Mouse (Mus musculus): Measurements from ENCODE around the gene Olfr545.

- no peak for TF ChIP-seq TBP (conservative IDR thresholded peaks at IDR 0.05; ENCODE audit: low read depth, low read length)
- no peak for TF ChIP-seq POLR2AphosphoS2 (IDR thresholded peaks at IDR 0.05; ENCODE audit: low read depth, low read length)
- TF ChIP-seq MXI1 (IDR thresholded peaks at IDR 0.05; ENCODE audit: low read depth, low read length), result no peak
- no peak for TF ChIP-seq ZNF384 (IDR thresholded peaks at IDR 0.05; ENCODE audit: low read depth, low read length)
- TF ChIP-seq MAFK (IDR thresholded peaks at IDR 0.05; ENCODE audit: insufficient replicate concordance, low read length), result no peak
- no peak for TF ChIP-seq CTCF (conservative IDR thresholded peaks at IDR 0.05 in 1 of 2, IDR thresholded peaks at IDR 0.05 in 1 of 2; ENCODE audit: low read depth in 2 of 2, low read length in 2 of 2)
- TF ChIP-seq CHD1 (IDR thresholded peaks at IDR 0.05; ENCODE audit: low read depth, low read length), result no peak
- no peak for TF ChIP-seq MEF2A (IDR thresholded peaks at IDR 0.05; ENCODE audit: borderline replicate concordance, low read depth, low read length)
- TF ChIP-seq POLR2A (IDR thresholded peaks at IDR 0.05; ENCODE audit: low read depth, low read length), result no peak
Measured at GRCm38 (mm10) chr7:102478425-102478824, 20.9 kb downstream of the Olfr545 start.

Measured in CH12.LX (cell line).